Mouse (Mus musculus) embryo, embryonic 10 days (tissue): ENCODE measurements around the gene Gm11084.
"Not testable (repeated sequence)": the region's sequence is repeated elsewhere in the genome, so short reads cannot be mapped to it uniquely, and the experiment has no call there.

Source experiments
- DNase-seq: peaks from one replicate; pipeline ENCODE4 v3.0.0-alpha.2; 2015; ENCODE audit warnings: low spot score

Gene Gm11084

DNA sequence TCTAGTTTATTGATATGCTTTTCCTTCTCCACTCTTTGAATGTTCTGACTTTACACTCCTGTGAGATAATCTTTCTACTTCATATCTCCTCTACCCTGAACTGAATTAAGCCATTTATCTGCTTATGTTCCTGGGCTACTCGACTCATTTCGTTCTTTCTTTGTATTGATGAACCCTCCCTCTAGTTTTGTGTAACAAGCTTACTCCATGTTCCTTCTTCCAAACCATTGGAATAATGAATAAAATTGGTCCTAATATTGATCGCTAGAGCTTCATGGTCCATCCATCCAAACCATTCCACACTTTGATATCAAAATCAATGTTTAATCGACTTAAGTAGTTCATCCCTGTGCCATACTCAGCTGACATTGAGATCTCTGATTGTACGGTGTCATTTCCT, at the start of gene Gm11084:
TSS of gene Gm11084 (minus strand) at position 101 of the 400 bp plus-strand sequence.
- DNase-seq, result no peak

DNA sequence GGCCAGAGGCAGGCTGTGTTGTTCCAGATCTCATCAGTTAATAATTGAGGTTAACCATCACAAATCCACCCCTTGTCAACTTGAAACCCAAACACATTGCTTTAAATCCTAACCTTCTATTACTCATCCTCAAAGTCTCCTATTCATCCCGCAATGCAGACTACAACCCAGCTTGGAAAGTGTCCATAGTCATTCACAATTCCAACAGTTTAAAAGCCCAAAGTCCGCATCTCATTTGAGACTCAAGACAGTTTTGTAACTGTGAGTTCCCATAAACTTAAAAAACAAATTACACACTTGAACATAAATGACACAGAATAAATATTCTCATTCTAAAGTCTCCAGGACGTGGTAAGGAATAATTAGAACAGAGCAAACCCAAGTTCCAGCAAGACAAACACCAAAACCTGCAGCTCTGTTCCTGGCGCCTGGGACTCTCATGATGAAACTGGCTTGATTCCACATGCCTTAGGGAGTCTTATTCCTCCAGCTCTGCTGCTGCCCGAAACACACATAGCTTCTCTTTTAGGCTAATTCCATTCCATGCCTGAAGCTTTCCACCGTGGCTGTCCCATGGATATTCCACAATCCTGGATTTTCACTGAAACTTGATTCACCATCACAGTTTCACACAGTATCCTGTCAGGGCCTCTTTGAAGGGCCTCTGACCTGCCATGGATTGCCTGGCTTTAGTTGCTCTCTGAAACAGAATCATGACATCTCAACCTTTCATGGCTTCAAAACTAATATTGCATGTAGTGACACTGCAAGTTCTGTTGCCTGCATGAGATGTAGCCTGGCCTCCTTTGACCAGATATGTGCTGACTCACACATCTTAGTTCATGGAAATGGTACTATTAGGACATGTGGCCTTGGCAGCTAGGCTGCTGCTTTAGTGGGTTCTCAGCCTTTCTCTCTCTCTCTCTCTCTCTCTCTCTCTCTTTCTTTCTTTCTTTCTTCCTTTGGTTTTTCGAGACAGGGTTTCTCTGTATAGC, 44.8 kb upstream of the Gm11084 start:
- no peak for DNase-seq

DNA sequence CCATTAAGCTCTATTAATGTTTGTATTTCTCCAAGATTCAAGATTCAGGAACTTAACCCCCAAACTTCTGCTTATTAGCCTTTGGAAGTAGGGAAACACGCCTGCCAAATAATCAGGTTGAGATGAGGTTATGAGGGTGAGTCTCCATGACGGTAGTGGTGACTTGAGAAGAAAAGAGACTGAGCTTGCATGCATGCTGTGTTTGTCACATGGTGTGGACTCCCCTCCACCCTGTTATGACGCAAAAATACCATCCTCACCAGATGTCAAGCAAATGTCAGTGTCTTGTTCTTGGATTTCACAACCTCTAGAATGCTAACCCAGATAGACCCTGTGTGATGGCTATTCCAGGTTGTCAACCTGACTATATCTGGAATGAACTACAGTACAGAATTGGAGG, 43.3 kb upstream of the Gm11084 start:
- DNase-seq, result no peak

DNA sequence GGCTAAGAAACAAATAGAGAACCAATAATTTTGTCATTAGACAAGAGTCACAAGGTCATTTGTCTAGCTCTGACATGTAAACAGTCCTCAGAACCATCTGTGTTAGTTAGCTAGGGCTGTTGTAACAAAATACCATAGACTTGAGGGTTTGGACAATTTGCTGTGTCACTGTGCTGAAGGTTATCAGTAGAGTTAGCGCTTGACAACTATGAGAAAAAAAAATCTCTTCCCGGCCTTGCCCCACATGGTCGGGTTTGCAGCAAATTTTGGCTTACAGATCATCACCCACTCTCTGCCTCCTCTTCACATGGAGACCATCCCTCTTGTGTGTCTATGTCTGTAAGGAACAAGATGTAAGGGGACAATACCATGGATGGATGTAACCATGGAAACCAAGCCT, 41.5 kb upstream of the Gm11084 start:
- DNase-seq, result no peak

DNA sequence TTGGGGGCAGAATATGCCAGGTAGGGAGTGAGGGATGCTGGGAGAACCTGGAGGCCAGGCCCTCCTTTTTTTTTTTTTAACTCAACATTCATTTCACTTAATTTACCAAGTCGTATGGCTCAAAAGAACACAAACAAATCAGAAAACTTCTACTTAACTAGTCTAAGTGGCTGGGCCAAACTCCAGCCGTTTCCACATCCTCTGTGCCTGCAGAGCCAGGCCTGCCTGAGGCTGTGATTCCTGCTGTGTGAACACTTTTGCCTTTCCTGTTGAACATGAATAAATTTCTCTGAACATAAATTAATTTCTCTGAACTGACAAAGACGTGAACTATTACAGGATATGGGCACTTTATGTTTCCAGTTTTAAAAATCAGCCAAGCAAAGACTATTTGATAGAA, 40.6 kb upstream of the Gm11084 start:
- no peak for DNase-seq

DNA sequence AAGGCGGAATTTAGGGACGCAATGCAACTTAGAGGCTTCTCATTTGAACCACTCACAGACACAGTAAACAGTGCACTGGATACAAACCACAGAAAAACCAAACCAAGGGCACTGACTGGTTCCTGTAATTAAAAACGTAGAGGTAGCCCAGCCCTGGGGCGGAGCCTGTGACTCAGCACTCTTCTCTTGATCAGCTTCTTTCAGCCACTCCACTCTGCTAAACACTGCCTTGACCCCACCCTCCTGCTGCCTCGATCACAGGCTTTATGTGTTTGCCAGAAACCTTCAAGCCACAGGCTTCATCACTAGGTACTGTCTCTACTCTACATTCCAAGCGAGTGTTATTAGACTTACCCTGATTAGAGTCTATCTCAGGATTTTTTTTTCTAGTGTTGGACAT, 37.3 kb upstream of the Gm11084 start:
- no peak for DNase-seq

DNA sequence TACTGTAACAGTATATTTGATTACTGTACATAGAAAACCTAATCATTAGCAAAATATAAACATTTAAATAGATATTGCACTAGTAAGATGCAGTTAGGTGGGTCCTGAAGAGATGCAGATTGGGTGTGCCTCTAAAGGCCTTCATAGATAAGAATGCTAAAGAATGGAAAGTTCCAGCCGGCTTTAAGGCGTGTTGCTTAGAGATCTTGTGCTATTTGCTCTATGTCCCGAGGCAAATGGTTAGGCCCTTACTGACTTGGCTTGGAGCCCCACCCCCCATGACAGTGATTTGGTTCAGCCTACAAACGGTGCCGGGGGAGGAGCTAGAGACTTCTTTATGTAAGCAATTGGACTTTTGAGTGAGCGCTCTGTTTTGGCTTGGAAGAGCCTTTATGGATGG, 34.5 kb upstream of the Gm11084 start:
- DNase-seq, result no peak

DNA sequence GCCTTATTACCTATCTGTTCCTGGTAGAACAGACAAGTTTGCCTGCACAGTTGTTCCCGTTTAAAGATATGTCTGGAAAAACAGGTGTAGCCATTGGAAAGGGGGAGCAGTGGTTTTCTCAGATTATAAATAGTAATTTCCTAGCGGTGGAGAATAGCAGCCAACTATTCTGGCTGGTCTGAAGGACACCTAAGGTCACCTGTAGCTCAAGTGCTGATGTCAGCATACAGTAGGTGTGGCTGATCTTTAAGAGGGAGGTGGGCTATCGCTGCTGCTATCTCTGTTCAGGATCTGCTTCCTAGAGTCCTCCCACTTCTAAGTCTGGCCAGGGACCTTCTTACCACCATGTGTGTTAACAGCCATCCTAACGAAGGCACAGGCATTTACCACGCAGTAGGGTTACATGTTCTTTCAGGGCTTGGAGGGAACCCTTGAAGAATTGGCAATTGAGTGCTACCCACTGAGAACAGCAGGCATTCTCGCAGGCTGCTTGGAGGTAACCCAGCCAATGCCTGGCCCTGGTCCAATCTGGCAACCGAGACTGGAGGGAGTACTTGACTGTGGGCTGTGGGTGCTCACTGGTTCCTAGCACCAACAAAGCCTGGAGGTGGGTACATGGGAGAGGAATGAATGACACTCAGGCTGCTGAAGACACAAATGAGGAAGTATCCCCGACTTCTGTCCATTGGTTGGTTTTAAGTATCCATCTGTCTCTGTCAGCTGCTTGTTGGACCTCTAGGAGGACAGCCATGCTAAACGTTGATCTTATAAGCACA, 33.0 kb upstream of the Gm11084 start:
- no peak for DNase-seq

DNA sequence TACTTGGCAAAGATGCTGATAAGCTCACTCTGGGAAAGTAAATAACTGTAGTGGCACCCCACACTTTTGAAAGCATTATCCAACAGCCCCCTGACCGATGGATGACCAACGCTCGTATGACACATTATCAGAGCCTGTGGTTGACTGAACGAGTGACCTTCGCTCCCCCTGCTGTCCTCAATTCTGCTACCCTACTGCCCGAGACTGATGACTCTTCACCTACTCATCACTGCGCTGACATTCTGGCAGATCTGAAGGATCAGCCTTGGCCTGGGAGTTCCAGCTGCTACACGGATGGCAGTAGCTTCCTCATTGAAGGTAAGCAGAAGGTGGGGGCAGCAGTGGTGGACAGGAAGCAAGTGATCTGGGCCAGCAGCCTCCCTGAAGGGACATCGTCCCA, 27.5 kb upstream of the Gm11084 start:
- not testable (repeated sequence) for DNase-seq

DNA sequence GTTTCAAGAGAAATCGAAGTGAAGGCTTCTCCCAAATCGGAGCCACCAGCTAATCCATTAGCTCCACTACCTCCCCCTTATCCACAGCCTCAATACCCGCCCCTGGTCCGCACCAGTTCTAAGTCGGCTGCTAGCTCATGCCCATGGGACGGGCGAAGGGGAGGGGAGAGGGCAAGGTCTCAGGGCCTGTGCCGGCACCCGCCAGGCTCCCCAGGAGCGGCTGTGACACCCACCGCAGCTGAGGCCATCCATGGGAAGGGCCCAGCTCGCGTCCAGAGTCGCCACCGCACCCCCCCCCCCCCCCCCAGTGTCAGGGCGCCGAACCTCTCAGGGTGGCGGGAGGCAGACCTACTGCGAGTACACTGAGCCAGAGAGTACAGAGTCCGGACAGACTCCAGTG, 26.1 kb upstream of the Gm11084 start:
- peak; percentile 73 for DNase-seq

DNA sequence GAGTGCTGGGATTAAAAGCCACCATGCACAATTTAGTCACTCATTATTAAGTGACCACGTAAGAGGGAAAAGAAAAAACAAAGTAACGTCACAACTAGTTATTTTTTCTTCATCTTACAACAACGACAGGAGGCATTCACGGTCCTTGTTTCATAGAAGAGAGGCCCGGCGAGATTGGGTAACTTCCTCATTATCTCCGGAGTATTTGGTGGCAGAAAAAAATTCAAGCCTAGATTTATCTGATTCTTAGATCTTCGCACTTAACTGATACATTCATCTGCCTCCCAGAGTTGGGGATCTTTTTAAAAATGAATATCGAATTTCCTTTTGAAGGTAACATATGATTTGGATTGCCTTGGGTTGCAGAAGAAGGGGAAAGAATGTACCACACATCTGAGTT, 21.0 kb upstream of the Gm11084 start:
- DNase-seq, result no peak

DNA sequence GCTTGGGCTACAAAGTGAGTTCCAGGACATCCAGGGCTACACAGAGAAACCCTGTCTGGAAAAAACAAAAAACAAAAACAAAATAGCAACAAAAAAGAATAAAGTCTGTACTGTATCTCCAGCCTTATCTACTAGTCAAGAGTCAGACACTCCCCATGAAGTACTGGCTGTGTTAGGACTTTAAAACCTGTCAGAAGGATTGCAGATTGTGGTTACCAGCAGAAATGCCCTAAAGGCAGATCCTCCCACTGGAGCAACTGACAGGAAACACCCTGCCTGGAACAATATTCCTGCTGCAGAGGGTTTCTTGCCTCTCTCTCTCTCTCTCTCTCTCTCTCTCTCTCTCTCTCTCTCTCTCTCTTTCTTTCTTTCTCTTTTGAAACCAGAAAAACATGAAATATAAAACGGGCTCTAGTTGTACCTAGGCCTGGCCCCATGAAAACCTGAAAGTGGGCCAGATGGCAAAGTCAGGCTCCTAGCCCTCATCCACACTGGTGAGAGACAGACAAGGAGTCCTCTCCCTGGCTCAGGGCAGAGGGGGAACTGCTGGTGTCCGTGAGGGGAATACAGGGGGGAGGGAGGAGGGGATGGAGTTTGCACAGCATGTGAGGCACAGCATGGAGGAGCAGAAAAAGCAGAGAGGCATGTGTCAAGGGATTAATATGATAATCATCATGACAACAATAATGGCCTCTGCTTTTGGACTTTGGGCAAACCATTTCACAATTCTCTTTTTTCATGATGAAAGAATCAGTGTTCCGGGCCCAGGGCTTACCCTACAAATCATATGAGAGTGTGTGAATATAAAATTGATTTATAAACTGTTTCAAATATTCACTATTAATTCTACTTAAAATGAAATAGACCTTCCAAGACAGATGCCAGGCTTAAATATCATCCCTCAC, 19.3 kb upstream of the Gm11084 start:
- DNase-seq, result peak; percentile 35

DNA sequence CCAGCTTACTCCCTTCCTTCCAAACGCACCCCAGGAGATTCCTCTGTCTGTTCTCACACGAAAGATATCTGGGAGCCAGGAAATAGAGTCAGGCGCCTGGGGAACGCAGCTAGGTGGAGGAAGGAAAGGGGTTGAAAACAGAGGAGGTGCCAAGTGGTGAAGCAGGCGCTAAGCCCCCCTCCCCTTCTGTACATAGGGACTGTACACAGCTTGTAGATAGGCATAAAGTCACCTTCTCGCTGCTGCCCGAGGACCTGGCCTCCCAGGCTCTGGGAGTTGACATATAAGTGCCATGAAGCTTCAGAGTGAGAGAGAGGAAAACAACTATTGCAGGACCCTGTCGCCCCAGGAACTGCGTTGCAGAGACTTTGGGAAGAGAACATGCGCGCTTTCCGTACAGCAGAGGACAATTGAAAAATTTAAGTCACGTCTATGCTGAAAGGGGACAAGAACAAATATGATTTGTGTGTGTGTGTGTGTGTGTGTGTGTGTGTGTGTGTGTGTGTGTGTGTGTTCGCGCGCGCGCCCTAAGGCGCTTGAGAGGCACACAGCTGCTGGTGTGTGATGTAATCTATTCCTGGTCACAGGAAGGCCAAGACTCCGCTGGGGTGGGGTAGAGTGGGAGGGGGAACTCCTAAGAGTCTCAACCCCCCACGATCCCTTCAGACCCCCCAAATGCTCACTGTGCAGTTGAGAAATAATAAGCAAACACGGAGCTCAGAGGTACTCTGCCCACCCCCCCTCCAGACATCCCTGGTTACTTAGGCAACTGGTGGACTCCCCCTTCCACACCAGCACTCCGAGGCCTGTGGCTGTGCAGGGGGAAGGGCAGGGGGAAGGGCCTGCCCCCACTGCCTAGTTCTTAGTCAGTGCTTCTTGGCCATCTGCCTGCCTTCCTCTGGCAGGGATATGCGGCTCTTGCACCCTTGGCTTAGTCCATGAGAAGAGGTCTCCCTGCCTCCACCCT, 17.5 kb upstream of the Gm11084 start:
- peak; percentile 34 for DNase-seq

DNA sequence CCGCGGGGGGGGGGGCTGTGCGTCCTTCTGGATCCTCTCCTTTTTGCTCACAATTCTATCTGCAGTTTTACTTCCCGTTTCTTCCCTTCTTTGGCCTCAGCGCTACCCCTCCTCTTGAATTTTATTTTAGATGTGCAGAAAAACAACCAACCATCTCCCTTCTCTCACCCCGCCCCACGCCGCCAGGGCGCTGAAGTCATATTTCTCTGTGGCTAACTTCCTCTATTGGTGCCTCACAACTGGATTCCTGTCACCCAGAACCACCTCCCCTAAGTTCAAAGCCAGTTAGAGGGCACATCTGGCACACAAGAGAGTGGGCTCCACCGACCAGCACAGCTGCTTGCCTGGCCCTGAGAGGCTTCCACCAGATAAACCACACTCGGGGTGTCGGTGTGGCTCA, 16.5 kb upstream of the Gm11084 start:
- DNase-seq, result peak; percentile 16

DNA sequence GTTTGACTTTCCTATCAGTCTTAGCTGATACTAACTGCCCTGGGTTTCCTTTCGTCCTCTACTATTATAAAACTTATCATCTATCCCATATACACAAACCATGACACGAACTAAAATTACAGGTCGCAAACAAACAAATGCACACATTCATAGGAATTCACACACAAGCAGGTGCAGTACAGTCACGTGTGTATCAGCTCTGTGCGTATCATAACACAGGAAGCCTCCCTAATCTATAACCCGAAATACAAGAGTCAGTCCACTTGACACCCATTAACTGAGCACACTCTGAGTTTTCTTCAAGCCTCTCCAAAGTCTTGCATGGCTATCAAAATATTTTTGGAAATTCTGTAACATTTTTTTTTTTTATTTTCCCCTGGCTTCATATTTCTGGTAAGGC, 15.9 kb upstream of the Gm11084 start:
- DNase-seq, result no peak

DNA sequence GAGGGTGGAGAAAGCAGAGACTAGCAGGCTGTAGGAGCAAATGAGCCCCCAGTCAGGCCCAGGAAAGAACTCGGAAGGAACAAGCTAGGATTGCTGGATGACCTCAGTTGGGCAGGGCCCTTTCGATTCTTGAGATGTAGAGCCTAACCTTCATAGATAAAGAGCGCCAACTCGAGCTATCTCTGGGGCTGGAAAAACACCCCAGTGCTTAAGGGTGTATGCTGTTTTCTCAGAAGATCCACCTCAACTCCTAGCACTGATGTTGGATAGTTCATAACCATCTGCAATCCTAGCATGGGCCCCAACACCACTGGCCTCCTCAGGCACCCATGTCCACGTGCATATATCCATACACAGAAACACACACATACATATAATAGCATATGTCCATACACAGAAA, 15.5 kb upstream of the Gm11084 start:
- no peak for DNase-seq

DNA sequence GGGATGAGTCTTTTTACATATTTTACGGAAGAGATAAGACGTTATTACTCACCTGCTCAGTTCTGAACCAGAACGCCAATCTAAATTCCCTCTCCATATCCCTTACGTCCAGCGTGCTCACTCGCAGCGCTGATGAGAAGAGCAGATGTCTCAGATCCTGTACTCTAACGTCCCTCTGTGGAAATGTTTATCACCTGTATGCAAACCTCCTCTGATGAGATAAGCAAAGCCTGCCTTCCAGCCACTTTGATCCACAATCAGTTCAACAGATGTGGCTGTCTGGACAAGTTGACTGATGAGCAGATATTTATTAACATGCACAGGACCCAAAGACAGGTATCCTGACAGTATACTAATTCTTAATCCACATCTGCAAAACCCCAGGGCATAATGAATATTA, 13.7 kb upstream of the Gm11084 start:
- no peak for DNase-seq

DNA sequence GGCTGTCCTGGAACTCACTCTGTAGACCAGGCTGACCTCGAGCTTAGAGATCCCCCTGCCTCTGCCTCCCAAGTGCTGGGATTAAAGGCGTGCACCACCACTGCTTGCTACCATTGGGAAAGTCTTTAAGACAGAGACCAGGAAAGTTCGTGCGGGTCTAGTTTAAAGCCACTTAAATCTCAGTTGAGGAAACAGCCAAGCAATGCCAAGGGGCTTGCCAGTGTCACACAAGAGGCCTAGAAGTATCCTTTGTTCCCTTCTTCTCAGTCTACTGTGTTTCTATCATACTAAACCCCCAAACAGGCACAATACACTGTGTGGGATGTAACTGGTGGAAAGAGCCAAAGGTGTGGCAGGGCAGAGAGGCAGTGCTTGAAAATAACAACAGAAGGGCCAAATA, 11.1 kb upstream of the Gm11084 start:
- no peak for DNase-seq

DNA sequence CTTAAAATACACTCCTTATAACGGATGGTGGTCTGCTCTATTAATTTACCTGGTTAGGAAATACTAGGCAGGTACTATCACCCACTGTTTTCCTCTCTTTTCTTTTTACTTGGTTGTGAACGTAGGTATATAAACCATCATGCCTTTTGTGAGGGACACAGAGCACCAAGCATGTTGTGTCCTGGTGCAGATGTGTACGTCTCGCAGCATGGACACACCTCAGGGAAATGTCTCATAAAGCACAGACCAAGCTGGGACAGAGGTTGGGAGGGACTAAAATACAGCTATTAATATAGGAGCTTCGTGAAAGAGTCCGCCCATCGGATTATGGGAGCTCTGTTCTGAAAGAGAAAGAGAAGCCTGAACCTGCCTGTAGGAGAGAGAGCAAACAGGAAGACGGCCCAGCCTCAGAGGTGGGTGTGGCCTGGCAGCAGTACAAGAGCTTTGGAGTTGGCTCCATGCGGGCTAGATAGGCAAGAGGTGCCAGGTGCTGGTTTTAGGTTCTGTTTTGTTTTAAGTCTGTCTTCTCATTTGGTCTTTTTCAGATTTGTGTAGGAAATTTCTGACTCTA, 10.4 kb upstream of the Gm11084 start:
- no peak for DNase-seq

DNA sequence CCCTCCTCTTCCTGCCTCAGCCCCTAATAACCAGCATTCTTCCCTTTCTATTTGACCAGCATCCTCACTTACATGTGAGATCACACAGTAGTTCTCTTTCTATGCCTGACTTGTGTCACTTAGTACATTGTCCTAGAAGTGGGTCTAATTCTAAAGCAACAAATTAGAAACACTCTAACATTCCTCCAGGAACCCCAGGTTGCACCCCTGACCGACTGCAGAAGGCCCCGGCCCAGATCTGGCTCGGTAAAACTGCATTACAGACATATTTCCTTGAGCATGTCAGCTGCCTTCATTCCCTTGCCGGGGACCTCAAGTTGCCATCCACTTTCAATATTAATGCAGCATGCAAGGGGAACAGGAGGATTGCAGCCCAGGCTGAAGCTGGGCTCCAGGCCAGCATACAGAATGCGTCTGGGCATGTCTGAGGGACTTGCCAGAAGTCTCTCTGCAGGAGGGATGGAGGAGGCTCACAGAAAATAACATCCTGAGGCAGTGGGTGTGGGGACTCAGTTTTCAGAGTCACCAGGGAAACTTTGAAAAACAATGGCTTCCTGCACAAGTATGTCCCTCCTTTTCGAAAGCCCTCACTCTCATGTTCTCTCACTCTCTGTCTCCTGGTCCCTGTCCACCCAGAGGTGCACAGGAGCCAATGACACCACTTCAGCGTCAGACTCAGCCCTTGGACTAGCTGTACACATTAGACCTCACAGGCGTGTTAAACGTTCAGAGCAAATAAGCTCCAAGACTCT, 9.0 kb upstream of the Gm11084 start:
- peak; percentile 51 for DNase-seq
